Mouse (Mus musculus): Measurements from ENCODE around the gene Yy1.
"Not testable (repeated sequence)": the region's sequence is repeated elsewhere in the genome, so short reads cannot be mapped to it uniquely, and the experiment has no call there.

DNA sequence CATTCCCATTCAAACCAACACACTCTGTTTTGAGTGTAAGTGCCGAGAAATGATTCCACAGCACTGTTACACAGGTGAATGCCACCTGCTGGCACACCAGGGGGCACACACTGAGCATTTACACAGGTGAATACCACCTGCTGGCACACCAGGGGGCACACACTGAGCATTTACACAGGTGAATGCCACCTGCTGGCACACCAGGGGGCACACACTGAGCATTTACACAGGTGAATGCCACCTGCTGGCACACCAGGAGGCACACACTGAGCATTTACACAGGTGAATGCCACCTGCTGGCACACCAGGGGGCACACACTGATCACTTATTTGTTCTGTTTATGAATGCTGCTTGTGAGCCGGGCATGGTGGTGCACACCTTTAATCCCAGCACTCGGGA, 55.3 kb downstream of the Yy1 start:
- not testable (repeated sequence) for TF ChIP-seq GATA1 (IDR thresholded peaks at IDR 0.05; ENCODE audit: borderline replicate concordance, low read length); FLI1 (IDR thresholded peaks at IDR 0.05; ENCODE audit: low read length)

Measured in megakaryocyte, embryonic 14.5 days (primary cell).